Mouse (Mus musculus) cerebellum, postnatal 14 days (tissue): ENCODE data around the gene Cpd.

ENCODE experiments used
- DNase-seq, 2 experiments: peaks; one replicate each; pipeline ENCODE4 v3.0.0; 2021; ENCODE audit warnings: mixed read lengths in 2 of 2

Gene Cpd

DNA sequence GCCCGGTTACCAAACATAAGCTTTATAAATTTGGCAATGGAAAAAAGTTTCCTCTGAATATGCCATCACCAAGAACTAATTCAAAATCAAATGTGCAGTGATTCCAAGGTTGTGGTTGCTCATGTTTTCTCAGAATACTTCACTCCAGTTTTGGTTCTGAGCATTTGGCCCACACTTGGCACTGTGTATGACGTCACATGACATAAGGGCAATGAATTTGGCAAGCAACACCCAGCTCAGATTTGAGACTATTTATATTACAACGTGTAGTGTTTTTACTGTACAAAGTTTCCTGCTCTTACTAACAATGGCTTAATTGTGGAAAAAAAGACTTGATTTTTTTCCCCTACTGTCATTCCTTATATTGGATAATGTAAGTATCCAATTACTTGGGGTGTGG is 73.0 kb downstream of the Cpd start:
- DNase-seq = no peak

GRCm38 (mm10) chr11:76770566-76770965 is 76.3 kb downstream of the Cpd start:
- no peak for DNase-seq

- DNase-seq = no peak
These were observed 83.1 kb downstream of the Cpd start for GRCm38 (mm10) chr11:76763741-76764122.

GRCm38 (mm10) chr11:76763053-76763740 is 83.6 kb downstream of the Cpd start, which contains the start of gene Gosr1:
Gene Gosr1, minus strand, starts transcription at chr11:76763579.
- DNase-seq = peak; percentile 95

DNA sequence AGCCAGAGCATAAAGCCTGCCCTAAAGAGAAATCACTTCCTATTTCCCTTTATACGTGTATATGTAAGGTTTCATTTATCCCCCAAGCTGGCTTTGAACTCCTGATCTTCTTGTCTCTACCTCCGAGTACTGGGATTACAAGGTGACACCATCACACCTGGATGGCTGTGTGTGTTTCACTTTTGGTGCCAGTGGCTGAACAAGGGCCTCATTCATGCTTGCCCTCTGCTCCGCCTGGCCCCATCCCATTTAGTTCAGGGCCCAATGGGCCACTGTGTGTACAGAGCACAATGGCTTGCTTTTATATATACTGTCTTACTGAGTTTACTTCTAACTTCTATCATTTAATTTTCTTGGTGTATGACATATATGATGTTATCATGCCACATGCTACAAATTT is 94.5 kb downstream of the Cpd start:
- DNase-seq = no peak

GRCm38 (mm10) chr11:76748819-76749218 is 98.0 kb downstream of the Cpd start:
- DNase-seq = no peak

DNA sequence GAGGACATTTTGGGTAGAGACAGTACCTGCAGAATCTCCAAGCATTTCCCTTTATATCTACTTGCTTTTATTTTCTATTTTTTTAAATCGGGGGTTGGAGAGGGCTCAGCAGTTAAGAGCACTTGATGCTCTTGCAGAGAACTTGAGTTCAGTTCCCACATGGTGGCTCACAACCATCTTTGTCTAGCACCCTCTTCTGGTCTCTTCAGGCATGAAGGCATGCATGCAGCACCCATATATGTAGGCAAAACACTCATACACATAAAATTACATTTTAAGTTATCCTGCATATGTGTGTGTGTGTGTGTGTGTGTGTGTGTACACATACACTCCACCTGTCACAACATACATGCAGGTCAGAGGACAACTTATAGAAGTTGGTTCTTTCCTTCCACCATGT is 100.9 kb downstream of the Cpd start:
- DNase-seq = no peak

- peak; percentile 76 to 80 for DNase-seq
These were observed 102.3 kb downstream of the Cpd start for GRCm38 (mm10) chr11:76744550-76744949.

DNA sequence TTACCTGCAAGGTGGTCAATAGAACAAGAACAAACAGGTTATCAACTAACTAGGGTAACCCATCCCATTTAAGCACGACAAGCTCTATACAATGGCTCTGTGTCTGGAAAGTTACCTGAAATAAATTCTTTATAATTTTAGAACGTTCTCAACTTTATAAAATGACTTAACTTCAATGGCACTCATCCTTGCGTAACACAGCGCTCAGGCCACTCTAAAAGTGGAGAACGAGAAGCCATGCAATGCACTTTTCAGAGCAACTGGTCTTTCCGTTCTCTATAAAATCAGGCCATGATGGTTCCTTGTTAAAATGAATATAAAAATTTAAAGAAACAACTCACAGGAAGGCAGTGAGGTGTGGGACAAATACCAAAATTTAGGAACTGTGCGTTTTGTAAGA is 104.3 kb downstream of the Cpd start:
- DNase-seq = no peak

GRCm38 (mm10) chr11:76739125-76739524 is 107.7 kb downstream of the Cpd start:
- peak; percentile 39 to 70 for DNase-seq

GRCm38 (mm10) chr11:76735753-76736324 is 111.0 kb downstream of the Cpd start:
- no peak for DNase-seq

DNA sequence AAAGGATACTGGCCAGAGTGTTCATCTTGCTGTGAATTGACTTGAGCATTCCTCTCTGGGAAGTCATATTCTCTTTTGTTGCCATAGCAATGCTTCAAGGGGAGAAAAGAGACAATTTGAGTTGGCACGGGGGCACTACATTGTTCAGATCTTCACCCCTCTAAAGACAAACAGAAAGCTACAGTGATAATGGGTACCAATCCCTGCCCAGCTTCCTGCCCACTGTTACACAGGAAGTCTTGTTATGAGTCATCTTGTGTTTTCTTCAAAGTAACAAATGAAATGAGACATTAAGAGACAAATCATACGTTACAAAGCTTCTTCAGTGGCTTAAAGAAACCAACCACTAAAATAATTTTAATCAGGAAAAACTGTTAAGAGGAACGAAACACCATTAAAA is 112.3 kb downstream of the Cpd start:
- DNase-seq = no peak

DNA sequence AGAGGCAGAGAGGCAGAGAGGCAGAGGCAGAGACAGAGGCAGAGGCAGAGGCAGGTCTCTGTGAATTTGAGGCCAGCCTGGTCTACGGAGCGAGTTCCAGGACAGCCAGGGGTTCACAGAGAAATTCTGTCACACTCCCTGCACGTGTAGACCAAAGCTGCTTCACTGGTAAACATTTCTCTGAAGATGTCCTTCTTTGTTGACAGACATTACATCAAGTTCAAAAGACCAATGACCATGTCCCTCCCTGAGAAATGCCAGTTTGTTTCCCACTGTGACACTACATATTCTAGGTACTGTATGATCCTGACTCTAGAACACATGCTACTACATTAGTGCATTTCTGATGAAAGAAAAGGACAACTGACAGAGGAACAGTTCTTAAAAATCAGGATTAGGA is 116.2 kb downstream of the Cpd start:
- DNase-seq = no peak
